Mouse (Mus musculus): ENCODE measurements at regions not wholly inside any gene's neighbourhood (a gene's known extent, or its start where the extent isn't known, plus 50 kb on each side); places are given as distances from the start of the nearest gene placed in this dataset.

DNA sequence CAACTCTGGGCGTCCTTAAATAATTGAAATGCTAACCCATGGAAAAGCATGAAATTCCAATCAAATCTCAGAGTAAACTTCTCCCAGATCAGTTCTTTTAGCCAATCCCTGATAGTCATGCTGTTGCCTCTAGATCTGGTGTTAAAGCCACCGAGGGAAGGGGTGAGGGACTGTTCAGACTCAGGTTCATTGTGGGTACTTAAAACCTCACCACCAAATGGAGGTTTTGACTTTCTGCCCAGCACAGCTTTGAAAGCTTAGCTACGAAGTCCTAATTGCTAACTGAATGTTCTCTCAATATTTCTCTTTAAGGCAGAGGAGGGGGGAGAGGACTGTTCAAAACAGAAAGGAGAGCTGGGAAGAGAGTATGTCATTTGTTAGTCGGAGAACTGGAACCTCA, 517.9 kb upstream of the Sox9 start:
- DNase-seq: no peak

DNA sequence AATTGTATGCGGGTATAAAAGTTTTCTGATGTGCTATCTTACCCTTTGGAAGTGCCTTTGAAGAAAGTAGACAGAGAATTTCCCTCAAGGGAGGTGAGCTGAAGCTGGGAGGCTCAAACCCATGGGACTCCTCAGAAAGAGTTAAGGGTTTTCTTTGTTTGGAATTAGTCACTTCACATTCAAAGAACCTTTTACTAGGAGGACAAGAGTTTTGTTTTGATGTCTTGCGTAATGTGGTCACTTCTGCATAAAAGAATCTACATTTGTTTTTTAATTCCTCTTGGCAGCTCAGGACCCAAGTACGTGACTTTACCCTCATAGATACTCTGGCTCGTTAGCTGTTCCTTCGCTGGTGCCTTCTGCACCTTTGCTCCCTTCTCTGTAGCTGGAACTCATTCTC, 511.1 kb upstream of the Sox9 start:
- peak; percentile 28 for DNase-seq

DNA sequence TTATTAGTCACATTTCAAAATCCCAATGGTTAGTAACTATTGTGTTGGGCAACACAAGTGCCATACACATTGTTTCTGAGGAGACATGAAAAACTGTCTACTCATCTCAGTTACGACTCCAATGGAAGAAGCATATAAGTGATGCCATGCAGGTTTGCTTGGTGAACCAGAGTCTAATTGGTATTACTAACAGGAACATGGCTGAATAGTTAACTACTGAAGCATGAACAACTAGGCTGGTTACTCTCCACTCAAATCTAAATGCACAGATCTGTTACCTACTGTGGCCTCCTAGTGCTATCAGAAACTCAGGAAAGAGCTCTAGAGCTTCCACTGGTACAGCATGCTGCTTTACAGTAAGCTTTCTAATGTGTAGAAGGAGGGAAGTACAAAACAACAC, 503.5 kb upstream of the Sox9 start:
- no peak for DNase-seq

DNA sequence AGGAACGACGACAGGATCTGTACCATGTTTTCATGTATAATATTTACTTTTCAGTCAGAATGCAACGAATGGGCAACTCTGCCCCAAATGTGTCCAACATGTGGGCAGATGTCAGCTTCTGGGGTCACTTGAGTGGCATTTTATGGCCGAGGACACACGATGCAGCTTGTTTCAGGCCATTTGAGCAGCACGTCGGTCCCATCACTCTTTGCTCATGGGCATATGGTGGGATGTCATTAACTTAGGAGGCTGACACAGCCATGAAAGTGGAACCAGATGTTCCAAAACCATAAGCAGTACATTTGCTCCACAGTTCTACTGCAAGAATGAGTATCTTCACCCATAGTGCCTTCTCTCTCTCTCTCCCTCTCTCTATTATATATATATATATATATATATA, 499.1 kb upstream of the Sox9 start:
- no peak for DNase-seq

DNA sequence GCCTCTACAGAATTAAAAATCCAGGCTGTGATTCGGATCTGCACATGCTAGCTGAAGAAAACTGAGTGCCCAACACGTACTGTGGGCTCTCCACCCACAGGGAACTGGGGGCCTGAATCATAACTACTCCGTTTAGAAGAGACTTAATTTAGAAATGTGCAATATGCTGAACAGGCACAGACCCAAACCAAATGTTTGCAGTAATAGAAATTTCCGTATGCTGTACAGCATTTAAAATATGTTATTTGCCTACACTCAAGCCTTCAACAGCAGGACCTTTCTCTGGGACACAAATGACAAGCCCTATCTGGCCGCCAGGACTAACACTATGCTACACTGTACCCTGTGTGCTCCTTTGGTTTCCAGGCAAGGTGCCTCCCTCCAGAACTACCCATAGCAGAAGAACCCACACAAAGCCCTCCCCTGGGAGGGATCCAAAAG, 483.1 kb upstream of the Sox9 start:
- no peak for DNase-seq

DNA sequence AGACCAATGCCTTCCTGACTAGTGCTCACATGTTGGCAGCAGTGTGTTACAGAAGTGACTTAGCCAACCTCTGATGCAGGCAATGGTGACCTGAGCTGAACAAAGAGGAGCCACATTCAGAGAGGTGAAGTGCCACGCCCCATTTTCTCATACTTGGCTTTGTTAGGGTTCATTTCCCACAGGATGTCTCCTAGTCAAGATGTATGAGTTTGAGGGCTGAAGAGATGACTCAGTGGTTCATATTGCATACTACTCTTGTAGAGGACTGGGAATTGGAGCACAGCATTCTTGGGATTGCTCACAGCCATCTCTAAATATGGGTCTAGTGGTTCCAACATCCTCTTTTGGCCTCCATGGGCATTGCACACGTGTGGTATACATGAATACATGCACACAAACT, 478.9 kb upstream of the Sox9 start:
- no peak for DNase-seq

DNA sequence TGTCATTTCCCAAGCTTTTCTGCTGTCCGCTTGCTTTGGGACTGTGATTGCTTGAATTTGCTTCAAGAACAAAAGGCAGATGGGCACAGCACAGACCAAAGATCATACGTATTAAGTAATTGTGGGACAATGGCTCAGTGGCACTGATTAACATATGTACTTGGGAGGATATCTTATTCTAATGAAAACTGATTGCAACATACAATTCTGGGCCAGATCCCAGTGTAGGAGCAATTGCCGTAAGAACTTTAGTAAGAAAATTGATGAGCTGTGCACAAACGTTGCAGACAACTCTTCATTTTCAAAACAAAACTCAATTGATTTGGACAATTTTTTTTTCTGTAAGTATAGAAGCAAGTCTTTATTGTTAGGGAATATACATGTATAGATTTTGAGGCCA, 456.2 kb upstream of the Sox9 start:
- no peak for DNase-seq

DNA sequence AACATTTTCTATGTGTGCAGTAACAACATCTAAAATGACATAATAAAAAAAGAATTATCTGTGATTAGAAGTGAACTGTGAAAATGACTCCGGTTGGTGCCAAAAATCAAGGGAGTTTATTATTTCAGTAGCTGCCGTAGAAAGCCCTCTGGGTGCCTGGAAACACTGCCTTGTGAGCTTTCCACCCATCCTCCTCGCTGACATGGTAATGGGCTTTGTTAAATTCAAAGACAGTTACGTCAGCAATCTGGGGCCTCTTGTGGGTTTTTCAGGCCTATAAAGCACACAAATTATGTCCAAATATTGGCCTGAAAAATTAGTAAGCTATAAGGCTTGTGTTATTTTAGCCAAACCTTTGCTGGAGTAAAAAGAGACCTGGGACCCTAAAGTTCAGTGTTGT, 454.4 kb upstream of the Sox9 start:
- DNase-seq: no peak

DNA sequence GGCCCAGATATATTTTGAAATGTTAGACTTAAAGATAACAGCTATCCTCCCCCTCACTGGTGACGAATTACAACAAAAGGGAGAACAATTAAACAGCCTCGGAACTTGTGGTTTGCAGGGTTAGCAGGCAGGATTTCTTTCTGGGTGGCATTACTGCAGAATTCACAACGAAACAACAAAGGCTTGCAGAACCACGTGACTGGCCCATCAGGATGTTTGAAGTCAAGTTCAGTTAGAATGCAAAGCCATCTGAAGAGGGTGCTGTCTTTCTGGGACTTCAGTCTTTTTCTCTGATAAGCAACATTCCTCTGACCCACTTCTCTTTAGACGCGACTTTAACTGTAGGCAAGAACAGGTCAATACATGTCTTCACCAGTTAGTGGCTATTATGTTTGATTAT, 436.9 kb upstream of the Sox9 start:
- DNase-seq: no peak

DNA sequence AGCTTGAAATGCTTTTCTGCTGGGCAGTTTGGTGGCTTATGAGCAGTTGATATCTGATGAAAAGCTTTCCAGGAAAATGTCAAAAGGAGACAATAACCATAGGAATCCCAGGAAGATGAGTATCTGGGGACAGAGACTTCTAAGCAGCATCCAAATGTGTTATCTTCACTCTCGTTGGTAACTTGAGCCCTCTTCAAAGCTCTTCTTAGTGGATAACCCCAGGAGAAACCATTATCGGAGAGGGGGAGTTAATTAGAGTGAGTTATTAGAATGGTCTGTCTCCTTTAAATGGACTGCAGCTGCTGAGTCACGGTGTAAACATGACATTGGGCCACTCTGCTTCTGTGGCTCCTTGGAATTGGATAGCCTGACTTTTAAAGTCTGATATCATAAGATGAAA, 436.4 kb upstream of the Sox9 start:
- DNase-seq: no peak

DNA sequence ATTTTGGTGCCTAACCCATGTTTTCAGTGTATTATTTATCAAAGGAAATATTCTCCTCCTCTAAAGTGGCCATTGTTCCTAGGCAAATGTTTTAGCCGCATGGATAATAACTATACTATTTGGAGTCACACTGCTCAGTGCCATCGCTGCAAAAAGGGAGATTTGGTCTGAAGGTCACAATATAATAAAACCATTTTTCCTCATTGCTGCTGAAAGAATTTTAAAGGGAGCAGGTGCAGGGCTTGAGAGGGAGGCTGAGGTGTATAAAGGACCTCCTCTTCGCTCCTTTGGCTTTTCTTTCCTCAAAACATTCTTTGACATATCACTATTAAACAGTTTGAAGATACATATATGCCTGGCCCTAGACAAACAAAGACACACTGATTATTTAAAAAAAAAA, 435.9 kb upstream of the Sox9 start:
- no peak for DNase-seq

DNA sequence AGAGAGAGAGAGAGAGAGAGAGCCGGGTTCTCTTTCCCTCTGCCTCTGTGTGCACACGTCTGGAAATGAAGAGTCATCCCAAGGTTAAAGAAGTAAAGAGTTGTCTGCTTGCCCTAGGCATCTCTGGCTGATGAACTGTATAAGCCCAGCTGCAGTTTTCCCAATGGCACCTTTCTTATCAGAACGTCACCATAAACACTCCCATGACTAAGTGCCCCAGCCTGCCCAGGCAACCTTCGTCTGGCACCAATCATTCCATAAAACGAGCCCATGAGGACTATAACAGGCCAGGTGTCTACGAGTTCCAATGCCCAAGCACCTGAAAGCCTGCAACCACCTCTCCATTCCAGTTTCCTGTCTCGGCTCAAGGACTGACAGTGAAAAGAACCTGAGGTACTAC, 435.5 kb upstream of the Sox9 start:
- DNase-seq: no peak

DNA sequence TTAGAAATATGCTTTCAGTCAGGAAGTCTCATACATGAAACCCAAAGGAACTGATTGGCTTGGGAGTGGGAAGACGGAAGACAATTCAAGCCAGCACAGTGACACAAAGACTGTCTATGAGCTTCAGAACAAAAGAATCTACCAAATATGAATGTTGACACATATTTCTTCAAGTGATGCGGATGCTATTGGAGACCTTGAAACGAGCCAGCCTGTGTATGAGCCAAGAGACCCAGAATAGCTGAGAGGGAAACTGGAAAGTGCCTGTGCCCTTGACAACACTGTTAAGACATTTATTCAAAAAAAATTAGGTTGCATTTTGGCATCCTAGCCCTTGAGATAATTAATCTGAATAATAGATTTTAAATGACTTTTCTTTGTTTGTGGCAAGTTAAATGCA, 426.7 kb upstream of the Sox9 start:
- DNase-seq: no peak

DNA sequence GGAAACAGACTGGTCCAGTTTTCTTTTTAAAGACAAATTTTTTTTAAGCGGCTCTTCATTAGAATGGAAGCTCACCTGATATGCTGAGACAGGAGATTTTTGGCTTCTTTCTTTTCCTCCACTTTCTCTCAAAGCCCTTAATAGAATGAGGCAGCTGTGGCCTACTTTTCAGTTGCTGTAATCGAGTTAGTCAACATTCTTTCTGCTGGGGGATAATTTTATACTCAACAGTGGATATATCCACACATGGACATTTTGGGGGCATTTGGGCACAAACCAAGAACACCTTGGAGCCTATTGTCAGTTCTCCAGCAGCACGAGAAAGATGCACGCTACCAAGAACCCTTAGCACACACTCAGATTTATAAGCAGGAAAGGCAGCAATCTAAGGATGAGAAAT, 415.3 kb upstream of the Sox9 start:
- no peak for DNase-seq

DNA sequence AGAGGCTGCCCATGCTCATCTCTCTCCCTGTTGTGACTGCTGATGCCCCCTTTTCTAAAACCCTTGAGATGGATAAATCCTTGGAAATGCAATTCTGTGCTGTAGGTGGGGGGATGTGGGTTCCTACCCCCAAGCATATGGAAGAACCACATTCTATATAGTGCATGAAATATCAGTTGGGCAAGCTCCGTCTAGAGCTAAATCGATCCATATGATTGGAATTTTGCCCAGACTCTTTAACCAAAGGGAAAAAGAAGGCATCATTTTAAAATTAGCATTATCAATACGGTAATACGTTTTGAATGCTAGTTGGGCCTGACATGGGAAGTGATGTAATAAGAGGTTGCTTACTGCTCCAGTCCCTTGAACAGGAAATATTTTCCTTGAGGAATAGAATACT, 411.1 kb upstream of the Sox9 start:
- no peak for DNase-seq

DNA sequence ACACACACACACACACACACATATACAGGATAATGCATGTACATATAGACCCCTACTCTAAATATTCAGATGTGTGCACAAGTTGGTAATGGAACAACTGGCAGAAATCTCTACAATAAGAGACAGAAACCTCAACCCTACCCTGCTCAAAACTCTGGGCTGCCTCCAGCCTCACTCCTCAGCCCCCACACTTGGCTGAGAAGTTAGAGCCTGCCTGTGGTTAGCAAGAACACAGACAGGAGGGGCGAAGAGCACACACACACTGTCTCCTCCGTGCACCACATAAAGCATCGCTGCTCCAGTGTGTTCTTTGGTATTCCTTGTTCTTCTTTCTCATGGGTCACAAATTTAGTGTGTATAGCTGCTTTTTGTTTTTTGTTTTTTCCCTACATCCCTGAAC, 382.0 kb upstream of the Sox9 start:
- DNase-seq: no peak

DNA sequence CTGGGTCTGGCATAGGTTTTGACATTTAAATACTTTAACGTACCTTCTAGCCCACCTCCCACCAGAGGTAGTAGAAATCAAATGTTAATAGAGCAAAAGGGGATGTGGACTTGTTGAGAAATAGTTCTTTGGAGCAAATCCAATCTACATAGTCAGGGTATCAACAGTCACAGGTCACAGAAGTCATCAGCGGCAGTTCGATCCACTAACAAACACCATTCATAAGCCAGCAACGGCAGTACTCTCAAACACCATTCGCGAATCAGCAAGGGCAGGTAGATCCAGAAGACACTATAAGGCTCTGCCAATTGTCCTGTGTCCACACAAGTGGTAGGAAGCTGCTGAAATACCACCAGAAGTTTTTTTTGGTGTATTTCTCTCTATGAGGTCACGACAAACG, 374.3 kb upstream of the Sox9 start:
- no peak for DNase-seq

DNA sequence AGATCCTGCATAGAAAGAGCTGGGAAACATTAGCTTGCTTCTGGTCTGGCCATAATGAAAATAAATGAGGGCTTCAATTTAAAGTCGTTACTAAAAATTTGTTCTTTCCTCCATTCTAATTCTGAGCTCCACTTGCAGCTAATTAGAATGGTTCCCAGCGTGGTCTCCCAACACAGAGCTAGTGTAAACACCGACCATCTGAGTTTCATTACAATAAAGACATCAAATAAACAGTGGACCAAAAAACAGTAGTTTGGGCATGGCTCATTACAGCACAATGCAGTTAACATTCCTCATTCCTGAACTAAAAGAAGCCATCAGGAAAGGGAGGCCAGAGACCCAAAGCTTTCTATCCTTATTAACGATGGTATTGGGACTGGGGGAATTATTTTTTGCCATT, 369.6 kb upstream of the Sox9 start:
- no peak for DNase-seq

DNA sequence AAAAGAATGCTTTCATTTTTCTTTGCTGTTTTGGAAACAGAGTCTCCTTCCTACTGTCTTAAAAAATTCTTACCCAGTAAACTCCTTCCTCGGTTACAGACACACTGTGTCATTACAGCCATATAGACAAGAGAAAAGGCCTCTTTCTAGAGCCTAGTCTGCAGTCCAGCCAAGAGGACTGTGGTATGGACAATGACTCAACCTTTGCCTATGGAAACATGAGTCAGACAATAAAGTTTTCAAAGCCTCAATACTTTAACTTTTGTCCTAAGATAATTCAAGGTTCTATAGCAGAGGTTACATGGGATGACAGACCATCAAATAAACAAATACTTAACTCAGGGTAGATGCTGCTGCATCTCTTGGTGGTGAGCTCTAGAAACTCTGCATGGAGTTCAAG, 339.4 kb upstream of the Sox9 start:
- DNase-seq: no peak

DNA sequence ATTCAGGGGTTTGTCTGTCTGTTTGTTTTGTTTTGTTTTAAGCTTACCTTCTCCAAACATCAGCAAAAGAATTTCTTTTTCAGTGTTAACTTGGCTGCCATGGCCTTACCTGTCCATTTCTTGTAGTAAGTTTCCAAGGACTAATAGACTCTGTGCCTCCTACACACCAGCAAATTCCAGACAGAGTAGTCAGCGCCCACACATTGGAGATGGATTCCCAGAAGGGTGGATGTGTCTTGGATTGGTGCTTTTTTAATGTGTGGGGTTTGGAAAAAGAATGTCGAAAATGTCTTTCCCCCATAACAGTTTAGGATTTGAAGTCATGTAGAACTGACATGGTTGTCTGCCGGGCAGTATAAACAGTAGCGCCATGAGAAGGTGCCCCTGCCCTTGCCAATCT, 338.1 kb upstream of the Sox9 start:
- DNase-seq: no peak

DNA sequence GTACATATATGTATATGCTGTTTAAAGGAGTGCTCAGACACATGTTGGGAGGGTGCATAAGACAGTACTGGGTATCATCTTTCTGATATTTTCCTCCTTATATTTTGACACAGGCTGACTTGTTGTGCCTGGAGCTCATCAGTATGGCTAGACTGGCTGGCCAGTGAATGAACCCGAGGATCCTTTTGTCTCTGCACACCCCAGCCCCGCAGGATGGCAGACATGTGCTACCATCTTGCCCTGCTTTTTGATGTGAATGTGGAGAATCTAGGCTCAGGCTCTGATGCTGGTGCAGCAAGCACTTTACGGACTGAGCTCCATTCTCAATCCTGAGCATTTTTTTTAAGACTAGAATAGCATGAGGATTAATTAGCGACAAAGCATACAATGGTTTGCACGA, 332.4 kb upstream of the Sox9 start:
- DNase-seq: no peak

DNA sequence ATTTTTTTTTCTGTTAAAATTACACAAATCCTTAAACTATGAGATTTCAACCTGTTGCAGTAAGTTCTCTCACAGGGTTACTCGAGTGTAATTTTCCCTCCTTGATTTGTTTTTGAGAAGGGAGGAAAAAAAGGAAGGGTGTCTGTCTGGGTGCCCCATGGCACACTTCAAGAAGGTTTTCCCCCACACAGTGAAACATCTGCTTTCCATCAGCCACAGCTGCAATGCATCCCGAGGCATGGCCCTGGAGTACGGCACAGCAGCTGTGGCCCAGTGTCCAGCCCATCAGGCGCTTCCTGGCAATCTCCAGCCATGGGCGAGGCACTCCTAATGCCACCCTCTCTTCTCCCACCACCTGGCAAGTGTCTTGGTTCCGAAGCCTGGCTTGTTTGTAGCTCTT, 331.8 kb upstream of the Sox9 start:
- no peak for DNase-seq

DNA sequence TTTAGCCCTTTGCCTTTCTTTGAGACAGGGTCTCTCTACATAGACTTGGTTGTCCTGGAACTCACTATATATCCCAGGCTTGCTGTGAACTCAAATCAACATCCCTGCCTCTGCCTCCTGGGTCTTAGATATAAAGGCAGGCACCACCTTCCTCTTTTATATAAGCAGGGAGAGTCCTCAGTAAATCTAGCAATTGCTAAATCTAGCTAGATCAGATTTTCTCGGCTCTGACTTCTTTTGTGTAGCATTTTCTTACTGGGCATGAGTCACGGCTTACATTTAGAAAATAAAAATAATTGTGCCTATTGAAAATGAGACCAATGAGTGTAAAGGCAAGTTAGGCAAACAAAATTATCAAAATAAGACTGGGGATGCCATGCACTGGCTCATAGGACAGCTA, 323.9 kb upstream of the Sox9 start:
- DNase-seq: no peak

DNA sequence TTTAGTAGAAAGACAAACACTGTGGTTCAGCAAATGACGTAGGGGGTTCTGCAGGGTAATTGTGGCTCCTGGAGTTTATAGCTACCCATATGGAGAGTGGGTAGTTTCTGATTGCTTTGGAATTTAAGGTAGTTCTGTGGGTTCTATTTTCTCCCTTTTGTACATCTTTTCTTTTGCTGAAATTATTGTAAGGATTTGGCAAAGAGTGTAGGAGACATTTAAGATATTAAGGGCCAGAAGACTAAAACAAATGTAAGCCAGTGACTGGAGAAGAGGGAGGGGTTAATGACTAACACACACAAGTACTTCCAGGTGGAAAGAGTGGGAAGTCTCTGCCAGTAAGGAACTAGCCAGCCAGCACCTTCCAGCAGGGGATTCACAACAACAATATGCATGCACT, 318.9 kb upstream of the Sox9 start:
- no peak for DNase-seq

DNA sequence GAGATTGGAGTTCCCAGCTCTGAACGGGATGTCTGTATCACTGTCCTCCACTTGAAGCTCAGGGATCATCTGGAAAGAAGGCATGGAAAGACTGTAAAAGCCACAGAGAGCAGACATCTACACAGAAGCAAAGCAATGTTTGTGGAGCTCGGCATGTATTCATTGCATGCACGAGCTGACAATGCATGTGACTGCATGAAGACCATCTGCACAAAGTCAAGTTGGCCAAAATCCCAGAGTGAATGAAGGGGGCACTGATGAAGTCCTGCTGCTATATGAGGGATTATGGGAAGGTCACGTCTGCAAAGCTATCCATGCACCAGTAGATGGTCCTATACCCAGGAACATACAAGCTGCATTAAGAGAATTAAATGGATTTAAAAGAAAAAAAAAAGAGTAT, 317.6 kb upstream of the Sox9 start:
- no peak for DNase-seq

DNA sequence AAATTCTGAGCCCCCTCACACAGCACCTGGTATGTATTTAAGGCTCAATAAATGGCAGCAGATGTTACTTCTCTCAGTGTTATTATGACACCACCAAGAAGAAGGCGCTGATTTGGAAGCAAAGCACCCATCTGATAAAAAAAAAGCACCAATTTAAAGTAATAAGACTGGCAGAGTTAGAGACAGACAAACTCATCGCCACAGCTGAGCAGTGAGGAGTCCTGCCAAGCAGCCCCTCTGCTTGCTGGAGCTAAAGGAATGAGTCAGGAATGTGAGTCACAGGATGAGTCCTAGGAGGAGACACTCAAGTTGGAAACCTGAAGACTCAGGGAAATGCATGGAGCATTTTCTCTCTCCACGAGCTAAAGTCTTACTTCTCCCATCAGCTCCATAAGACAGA, 311.7 kb upstream of the Sox9 start:
- no peak for DNase-seq

DNA sequence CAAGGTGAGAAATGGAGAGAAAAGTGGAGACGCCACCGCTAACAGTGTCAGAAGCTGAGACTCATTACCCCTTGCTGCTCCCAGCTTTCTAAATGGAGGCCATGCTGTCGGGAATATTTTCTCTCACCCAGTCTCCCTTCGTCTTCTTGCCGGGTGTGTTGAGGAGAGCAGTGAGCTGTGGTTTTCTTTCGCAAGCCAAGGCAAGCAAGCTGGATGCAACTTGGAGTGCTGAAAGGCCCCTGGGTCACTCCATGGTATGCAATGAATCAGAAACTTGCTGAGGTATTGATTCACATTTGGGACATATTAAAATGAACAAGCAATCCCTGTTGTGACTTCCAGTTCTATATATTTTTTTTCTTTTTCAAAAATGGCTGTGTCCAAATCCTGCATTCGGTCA, 308.8 kb upstream of the Sox9 start:
- no peak for DNase-seq
